Mouse (Mus musculus) inflammation-experienced regulatory T-cells, adult 6 months (primary cell): ENCODE results near the gene Syn3. TPM values are rescaled to one million over a fixed set of nuclear protein-coding genes. Genes with fewer than 3 reads are reported as not detected.
"Not testable (repeated sequence)": the region's sequence is repeated elsewhere in the genome, so short reads cannot be mapped to it uniquely, and the experiment has no call there.

Experiments used
- ATAC-seq: one replicate; pipeline ENCODE4 v1.8.0; 2017
- polyA plus RNA-seq, 3 experiments: library from polyadenylated mRNA; unstranded; fragments of 100-300 nt; shearing (Covaris generic); gene quantifications; one replicate each; pipeline ENCODE4 v1.2.1; 2017

Gene Syn3
- polyA plus RNA-seq, 3 experiments from 2014 or later = not detected

DNA sequence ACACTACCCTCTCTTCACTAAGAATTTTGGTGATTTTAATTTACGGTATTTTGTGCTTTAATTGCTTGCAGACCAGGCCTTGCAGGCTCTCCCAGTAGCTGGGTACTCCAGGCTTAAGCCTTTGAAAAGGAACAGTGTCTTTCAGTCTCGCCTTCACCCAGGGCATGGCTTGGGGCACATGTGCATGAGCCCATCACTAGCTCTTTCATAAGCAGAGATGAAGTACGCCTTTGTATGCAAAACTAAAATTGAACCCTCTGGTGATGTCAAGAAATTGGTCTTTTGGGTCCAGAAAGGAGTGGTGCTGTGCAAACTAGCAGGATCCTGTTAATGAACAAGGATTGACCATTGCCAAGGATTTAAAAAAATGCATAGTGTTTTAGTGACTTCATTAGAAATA is 466.2 kb downstream of the Syn3 start:
- ATAC-seq = no peak

DNA sequence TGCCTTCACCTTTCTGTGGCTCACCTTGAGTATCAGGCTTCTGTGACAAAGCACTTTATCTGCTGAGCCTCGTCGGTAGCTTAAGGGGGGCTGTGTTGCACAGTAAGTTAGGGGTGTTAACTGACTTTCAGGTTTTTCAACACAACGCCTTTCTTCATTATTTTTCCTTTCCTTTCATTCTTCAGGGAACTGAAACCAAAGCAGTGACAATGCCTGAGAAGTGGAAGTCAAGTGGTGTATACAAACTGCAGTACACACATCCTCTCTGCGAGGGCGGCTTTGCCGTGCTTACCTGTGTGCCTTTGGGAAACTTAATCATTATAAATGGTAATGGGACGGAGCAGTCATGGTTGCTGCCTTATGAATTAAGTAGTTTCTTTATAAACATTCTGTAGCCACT is 468.0 kb downstream of the Syn3 start:
- ATAC-seq = no peak

DNA sequence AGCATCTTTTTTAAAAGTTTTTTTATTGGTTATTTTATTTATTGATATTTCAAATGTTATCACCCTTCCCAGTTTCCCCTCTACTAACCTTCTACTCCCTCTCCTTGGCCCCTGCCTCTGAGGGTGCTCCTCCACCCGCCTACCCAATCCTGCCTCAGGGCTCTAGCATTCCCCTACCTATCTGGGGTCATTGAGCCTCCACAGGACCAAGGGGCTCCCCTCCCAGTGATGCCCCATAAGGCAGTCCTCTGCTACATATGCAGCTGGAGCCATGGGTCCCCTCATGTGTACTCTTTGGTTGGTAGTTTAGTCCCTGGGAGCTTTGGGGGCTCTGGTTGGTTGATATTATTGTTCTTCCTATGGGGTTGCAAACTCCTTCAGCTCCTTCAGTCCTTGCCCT is 471.9 kb downstream of the Syn3 start:
- ATAC-seq = not testable (repeated sequence)

DNA sequence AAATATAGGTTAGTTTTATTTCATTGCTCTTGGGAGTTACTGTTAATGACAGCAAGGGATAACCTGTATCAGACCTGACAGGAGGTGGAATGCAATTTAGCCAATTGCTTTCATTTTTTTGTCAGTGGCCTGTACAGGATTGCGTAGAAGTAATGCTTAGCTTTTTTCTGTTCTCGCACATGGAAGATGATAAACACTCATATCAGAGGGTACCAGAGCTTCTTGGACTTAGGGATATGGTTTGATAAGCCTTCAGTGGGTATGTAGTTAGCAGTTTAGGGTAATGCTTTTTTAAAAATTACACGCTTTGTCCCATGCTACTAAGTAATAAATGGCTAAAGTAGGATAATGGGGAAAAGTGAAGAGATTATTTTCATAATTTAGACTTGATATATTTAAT is 472.3 kb downstream of the Syn3 start:
- ATAC-seq = no peak

DNA sequence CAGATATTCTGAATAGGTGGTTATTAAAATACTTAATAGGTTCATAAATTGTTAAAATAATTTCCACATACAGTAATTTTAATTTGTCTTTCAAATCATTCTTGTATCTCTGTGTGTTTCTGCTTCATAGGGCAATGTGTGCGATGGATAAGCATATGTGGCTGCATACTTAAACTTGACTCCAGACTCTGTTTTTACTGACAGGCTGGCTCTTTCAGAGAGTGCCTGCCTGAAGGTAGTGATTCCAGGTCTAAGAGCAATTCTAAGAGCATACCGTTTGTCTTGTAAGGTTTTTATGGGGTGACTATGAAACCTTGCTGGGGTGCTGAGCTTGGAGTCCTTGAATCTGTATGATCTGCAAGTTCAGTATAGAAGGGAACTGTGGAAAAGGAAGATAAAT is 472.8 kb downstream of the Syn3 start:
- ATAC-seq = no peak

DNA sequence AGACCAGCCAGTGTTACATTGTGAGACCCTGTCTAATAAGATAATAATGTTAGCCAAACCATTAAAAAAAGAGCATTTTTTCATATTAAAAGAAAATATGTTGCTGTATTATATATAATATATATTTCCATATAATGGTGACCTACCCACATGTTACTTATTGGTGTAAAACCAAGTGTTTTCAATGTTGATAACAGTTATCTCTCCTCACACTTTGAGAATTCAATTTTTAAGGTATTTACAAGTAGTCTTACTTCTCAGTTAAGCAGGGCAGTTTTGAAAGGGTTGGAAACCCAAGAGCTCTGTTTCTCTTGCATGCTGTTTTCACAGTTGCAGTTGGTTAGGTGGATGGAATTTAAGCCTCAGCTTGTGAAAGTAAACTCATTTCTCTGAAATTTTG is 475.5 kb downstream of the Syn3 start:
- ATAC-seq = no peak

DNA sequence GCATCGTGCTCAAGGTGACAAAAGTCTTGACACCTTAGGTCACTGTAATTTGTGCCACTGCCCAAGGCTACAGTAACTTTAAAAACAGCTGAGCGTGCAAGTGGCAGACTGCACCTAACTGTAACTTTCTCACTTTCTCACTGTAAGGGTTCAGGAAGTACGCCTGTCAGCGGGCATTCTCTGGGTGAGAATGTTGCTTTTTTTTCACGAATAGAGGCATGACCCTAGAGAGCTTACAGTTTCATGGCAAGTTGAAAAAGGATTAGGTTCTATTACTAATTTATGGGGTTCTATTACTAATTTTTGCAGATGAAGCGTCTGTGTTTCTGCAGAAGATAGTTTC is 476.3 kb downstream of the Syn3 start:
- peak; percentile 25 for ATAC-seq

DNA sequence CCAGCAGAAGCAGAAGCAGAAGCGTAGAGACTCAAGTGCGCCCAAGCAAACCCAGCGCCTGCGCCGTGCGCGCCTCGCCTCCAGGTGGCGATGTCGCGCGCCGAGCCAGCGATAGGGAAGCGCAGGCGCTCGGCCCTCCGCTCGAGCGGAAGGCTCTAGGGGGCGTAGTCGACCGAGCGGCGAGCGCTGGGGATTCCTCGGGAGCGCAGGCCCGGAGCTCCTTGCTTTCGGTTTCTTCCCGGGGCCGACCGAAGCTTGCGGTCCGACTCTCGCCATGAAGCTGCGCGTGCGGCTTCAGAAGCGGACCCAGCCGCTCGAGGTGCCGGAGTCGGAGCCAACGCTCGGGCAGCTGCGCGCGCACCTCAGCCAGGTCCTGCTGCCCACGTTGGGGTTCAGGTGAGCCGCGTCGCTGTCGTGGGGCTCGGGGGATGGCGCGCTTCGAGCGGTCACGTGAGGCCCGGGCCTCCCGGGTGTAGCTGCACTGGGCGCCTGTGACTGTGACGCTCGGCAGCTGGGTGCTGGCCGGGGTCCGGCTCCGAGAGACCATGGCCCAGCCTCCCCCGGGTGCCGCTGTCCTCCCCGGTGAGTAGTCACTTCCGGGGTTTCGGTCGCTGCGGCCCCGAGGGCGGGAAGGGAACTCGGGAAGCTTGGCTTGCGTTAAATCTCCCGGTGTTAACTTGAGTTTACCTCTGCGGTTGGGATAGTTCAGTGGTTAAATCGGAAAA is 476.8 kb downstream of the Syn3 start, which contains the start of gene Fbxo7:
TSS of gene Fbxo7 (plus strand) at position 224 of the 725 bp plus-strand sequence.
- peak; percentile 89 for ATAC-seq

DNA sequence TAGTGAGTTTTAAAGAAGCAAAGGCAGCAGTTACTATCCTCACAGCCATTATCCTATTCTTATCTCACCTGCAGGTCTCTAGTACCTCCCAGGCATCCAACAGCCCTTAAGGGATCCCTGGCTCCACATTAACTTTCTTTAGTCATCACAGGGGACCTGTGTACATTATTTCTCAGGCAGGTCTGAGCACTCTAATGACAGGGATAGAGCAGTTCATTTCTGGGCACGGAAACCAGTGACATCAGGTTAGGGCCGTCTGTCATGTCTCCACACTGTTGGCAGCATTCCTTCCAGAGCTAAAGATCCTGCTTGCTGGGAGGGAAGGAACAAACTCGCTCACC is 477.3 kb downstream of the Syn3 start:
- peak; percentile 35 for ATAC-seq

DNA sequence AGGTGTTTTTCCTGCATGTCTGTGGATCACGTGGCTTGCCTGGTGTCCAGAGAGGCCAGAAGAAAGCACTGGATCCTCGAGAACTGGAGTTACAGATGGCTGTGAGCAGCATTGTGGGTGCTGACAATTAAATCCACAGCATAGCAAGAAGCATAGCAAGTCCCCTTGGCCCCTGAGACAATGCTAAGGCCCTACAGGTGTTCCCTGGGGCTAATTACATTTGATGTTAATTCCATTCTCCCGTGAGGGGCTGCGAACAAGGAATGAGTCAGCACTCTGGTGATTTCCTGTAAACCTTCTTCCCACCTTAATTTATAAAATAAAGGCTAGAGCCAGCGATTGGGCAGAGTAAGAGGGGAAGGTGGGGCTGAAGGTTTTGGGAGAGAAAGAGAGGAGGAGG is 479.9 kb downstream of the Syn3 start:
- ATAC-seq = no peak

DNA sequence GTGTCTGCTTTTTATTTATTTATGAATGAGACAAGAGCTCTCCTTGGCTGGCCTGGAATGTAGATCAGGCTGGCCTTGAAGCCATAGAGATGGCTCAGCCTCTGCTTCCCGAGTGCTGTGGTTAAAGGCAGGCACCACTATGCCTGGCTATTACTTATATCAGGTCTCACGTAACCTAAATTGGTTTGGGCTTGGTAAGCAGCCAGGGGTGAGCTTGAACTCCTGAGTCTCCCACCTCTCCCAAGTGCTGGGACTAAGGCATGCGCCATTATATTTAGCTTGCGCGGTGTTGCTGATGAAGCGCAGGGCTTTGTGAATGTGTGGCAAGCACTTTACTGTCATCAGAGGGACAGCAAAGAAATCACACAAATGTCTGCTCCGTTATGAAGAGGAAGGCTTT is 480.9 kb downstream of the Syn3 start:
- no peak for ATAC-seq

DNA sequence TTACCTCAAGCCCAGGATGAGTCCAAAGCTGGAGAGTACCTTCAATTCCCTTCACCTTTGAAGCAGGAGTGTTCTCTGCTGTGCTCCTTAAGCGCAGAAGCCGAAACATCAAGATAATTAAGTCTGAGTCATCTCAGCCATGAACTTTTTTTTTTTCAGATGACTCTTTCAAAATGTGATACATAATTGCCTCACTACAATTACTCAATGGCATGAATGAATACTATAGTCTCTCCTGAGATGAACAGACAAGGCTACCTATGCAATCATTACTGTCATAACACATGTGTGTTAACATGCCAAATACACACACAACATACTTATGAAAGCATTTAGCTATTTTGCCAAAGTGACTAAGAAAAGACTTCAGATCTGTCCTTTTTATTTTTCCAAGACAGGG is 486.9 kb downstream of the Syn3 start, which contains the start of gene Bpifc:
TSS of gene Bpifc (minus strand) at position 115 of the 400 bp plus-strand sequence.
- ATAC-seq = no peak

DNA sequence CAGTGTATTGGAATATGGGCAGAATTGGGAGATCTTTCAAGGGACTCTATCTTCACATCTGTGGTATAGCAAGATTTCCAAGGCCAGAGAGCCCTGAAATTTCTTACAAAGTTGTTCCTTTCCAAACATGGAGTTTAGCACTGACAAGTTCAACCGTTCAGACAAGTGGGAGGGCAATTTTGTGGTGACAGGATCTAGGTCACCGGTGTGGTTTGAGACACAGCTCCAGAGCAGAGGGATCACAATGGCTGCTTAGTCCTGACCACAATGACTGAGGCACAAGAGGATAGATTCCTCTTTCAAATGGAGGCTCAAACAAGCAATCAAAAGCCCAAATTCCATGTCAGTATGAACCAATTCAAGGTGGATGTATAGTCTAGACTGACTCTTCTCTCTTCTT is 487.5 kb downstream of the Syn3 start:
- ATAC-seq = no peak

DNA sequence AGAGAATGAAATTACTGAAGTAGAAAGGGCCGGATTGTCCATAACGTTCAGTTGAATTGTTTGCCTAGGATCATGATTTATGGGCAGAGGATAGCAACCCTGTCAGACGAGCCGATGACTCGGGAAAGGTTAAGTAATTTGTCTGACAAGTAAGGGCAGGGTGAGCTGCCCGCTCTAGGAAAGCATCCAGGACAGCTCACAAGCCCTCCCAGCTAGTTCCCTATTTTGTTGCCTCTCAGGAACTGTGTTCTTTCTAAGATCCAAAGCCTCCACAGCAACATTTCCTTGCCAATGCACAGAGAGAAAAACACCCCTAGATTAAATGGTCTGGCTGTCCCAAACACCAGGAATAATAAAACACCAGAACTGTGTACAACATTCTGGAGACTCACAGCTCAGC is 488.1 kb downstream of the Syn3 start:
- no peak for ATAC-seq

DNA sequence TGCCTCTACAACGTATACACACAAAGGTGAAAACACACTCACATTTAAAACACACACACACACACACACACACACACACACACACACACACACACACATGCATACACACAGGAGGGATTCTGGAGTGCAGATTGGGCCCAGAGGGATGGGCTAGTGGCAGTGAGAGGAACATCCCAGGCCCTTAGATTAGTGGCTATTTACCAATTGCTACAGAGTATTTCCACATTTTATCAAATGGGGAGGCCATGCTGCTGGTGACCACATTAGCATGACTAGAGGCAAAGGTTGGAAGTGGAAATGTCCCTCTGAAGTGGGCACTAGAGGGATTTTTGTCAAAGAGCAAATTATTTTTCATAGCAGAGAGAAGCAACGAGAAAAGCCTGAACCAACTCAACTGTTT is 489.0 kb downstream of the Syn3 start:
- no peak for ATAC-seq

DNA sequence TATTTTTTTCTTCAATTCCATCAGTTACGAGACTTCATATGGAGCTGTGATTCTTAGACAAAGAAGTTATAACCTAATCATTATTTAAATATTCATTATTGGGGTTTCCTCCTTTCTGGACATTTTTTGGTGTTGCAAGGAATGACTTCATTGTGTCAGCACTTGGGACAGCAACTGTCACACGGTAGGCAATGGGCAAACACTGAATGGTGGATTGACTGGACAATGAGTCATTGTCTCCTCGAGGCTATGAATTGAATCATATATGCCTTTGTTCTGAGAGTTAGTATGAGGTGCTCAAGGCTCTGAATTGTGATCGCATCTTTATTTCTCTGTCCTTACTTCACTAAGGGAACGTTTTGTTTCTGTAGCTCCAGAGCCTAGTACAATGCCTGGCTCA is 492.2 kb downstream of the Syn3 start:
- no peak for ATAC-seq

Other genes with a start within 250 kb of the Syn3 start
- gene Timp3, start 198.5 kb downstream of the Syn3 start, polyA plus RNA-seq = not detected
- gene Hsp90b1, start 206.6 kb upstream of the Syn3 start, polyA plus RNA-seq = 100 to 1,000 TPM; 171 to 400 (median 186) TPM
- 1 to 10 TPM in 1 of 3 experiments, under 1 TPM in 2; 0.39 to 1.7 (median 0.59) TPM for gene Ttc41, start 206.9 kb upstream of the Syn3 start, polyA plus RNA-seq